Mouse (Mus musculus): ENCODE results near the gene Vstm2l. TPM values are rescaled to one million over a fixed set of nuclear protein-coding genes. Genes with fewer than 3 reads are reported as not detected.

Vstm2l gene
- polyA plus RNA-seq, 1 experiment from 2014 or later = 0.12 TPM

DNA sequence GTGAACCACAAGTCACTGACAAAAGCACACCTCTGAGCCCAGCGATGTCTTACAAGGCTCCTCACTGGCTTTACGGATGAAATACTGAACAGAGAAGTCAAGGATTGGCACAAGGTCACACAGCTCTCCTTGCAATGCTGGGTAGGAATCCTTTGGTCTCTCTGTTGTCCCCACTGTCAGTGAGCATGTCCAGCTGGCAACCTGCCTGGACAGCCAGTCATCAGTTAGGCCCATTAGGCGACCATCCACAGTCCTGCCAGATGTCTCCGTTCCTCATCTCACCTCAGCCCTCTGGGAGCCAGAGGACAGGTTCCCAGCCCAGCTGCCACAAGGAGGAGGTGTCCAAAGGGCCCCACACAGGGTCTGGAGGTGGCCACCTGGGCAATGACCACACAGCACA lies 17.3 kb upstream of the Vstm2l start:
- WGBS = 70% methylated on average over 4 of the region's 4 CpGs
- H3K4me1 ChIP-seq = no peaks in the 10 kb centered on the region
- no peak overlapping the region for H3K27ac ChIP-seq (replicated peaks)
- peaks cover 5% of the 10 kb centered on the region; the same call in 1 of the 2 replicates for H3K27me3 ChIP-seq
- H3K9ac ChIP-seq = no peak overlapping the region
- H3K9me3 ChIP-seq (replicated peaks) = no peaks in the 10 kb centered on the region
- no peak for ATAC-seq (ENCODE audit: insufficient number of reproducible peaks, low FRiP score, low TSS enrichment, low read depth)
- no peaks in the 10 kb centered on the region for H3K36me3 ChIP-seq
- no peak overlapping the region for H3K4me3 ChIP-seq (replicated peaks)
- no peak overlapping the region for H3K4me2 ChIP-seq (replicated peaks)

DNA sequence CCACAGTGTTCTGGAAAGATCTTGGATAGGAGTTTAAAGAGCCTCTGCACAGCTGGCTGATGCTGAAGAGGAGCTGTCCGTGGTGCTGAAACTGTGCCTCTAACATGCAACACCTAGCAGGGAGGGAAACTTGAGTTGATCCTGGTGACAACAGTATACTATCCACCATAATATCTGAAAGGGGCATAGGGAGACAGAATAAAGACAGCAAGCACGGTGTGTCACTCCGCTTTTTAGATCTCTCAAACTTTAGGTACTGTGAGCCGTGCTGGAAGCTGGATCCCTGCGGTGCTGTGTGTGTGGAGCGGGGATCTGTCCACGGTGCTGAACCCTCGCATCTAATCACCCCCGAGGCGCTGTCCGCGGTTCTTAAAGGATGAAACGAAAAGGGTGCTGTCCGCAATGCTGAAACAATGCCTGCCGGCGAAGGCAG lies 1.2 kb upstream of the Vstm2l start:
- 0% methylated on average over 16 of the region's 16 CpGs for WGBS
- H3K9me3 ChIP-seq (replicated peaks) = no peaks in the 10 kb centered on the region
- ATAC-seq (ENCODE audit: insufficient number of reproducible peaks, low FRiP score, low TSS enrichment, low read depth) = no peak
- no peak overlapping the region for H3K9ac ChIP-seq
- peaks cover 9% of the 10 kb centered on the region for H3K4me1 ChIP-seq
- H3K36me3 ChIP-seq = no peaks in the 10 kb centered on the region
- H3K4me2 ChIP-seq (replicated peaks) = no peak overlapping the region
- H3K27me3 ChIP-seq = peaks cover 50% of the 10 kb centered on the region
- no peak overlapping the region for H3K27ac ChIP-seq (replicated peaks)
- H3K4me3 ChIP-seq (replicated peaks) = no peak overlapping the region

DNA sequence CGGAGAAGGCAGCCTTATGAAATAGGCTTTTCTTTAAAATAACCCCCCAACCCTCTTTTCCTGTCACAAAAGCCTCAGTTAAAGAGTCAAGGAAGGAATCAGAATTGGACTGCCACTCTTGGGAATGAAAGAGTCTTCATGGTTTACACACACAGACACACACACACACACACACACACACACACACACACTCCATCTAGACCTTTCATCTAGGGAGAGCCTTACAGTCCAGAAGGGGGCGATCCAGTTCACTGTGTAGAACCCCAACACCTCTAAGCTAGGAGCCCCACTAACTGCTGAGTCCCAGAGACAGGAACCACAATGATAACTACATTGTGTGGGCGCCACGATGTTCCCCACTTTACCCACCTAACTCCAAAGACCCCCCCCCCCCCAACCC lies 748 bp upstream of the Vstm2l start:
- peaks cover 50% of the 10 kb centered on the region for H3K27me3 ChIP-seq

DNA sequence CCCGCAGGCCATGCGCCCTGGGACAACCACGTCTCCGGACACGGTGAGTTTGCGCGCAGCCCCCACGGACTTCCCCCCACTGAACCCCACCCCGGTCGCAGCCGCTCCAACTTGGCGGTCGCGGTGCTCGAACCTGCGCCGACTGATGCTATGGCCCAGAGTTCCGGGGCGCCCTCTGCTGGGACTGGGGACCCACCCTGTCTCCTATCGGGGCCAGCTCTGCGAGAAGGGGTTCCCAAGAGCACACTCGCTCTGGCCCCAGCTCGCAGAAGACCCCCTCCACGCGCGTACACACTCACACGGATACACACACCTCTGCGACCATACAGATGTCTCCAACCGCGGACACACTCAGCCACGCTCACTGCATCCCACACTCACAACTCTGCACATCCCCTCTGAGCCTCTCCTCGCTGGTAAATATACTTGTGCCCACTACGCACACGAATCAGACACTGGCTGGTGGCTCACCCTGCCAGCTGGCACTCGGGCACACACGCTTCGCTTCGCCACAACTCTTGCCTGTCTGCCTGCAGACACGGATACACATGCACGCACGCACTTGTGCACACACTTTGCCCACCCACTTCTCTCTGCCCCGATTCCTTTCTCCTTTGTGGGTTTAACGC lies 550 bp downstream of the Vstm2l start:
- H3K36me3 ChIP-seq = no peaks in the 10 kb centered on the region
- WGBS = 34% methylated on average over 43 of the region's 43 CpGs
- no peak overlapping the region for H3K9ac ChIP-seq
- no peak overlapping the region for H3K27ac ChIP-seq (replicated peaks)
- ATAC-seq (ENCODE audit: insufficient number of reproducible peaks, low FRiP score, low TSS enrichment, low read depth) = no peak
- H3K4me2 ChIP-seq (replicated peaks) = peak overlapping the region; percentile 52
- peaks cover 9% of the 10 kb centered on the region for H3K4me1 ChIP-seq
- peaks cover 47% of the 10 kb centered on the region for H3K27me3 ChIP-seq
- peak overlapping the region; percentile 33 for H3K4me3 ChIP-seq (replicated peaks)
- H3K9me3 ChIP-seq (replicated peaks) = no peaks in the 10 kb centered on the region

More for the DNA sequence above, 748 bp upstream of the Vstm2l start:
- H3K4me1 ChIP-seq = peaks cover 9% of the 10 kb centered on the region
- H3K27ac ChIP-seq (replicated peaks) = no peak overlapping the region
- H3K36me3 ChIP-seq = no peaks in the 10 kb centered on the region
- 4% methylated on average over 4 of the region's 4 CpGs for WGBS
- no peak overlapping the region for H3K4me3 ChIP-seq (replicated peaks)
- no peaks in the 10 kb centered on the region for H3K9me3 ChIP-seq (replicated peaks)
- H3K9ac ChIP-seq = no peak overlapping the region
- peak overlapping the region; percentile 52; the same call in 1 of the 2 replicates for H3K4me2 ChIP-seq (replicated peaks)
- no peak for ATAC-seq (ENCODE audit: insufficient number of reproducible peaks, low FRiP score, low TSS enrichment, low read depth)

DNA sequence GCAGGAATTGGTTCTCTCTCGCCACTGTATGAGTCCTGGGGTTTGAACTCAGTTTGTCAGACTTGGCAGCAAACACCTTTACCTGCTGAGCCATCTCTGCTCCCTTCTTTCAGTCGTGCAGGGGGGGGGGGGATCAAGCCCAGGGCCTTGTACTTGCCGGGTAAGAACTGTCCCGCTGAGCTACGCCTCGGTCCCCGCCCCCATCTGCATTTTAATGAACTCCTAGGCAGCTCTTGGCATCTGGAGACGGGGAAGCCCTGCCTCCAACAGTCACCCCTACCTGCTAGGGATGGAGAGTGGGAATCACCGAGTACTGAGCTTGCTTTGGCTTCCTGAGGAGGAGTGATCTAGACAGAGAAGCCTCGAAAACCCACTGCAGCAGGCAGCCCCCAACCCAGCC lies 4.1 kb downstream of the Vstm2l start:
- 8% methylated on average over 10 of the region's 10 CpGs for WGBS
- Histone ChIP-seq H3K27ac (replicated peaks) (no peak overlapping the region), H3K27me3 (peaks cover 61% of the 10 kb centered on the region), H3K4me1 (peaks cover 9% of the 10 kb centered on the region), H3K36me3 (no peaks in the 10 kb centered on the region), H3K4me2 (replicated peaks) (no peak overlapping the region), H3K4me3 (replicated peaks) (no peak overlapping the region), H3K9me3 (replicated peaks) (no peaks in the 10 kb centered on the region), H3K9ac (no peak overlapping the region)
- no peak for ATAC-seq (ENCODE audit: insufficient number of reproducible peaks, low FRiP score, low TSS enrichment, low read depth)

DNA sequence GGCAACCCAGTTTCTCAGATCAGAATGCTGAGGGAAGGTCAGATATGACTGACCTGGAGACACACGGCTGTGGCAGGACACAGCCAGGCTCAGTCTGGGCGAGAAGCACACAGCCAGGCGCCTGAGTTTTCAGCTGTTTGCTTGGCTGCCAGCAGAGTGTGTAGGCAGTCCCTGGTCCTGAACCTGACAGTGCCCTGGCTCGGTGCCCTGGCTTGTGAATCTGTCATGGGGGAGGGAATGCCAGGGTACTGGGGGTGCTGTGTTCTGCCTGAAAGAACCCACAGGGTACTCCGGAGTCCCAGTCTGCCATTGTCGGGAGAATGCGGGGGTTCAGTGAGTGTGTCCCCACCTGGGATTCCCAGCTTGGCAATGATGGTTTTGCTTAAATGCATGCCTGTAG lies 7.1 kb downstream of the Vstm2l start:
- Histone ChIP-seq H3K36me3 (no peaks in the 10 kb centered on the region), H3K4me1 (no peaks in the 10 kb centered on the region), H3K4me3 (replicated peaks) (no peak overlapping the region), H3K27ac (replicated peaks) (no peak overlapping the region), H3K9ac (no peak overlapping the region), H3K9me3 (replicated peaks) (no peaks in the 10 kb centered on the region), H3K4me2 (replicated peaks) (no peak overlapping the region), H3K27me3 (peaks cover 32% of the 10 kb centered on the region)
- WGBS = 63% methylated on average over 7 of the region's 7 CpGs
- no peak for ATAC-seq (ENCODE audit: insufficient number of reproducible peaks, low FRiP score, low TSS enrichment, low read depth)

DNA sequence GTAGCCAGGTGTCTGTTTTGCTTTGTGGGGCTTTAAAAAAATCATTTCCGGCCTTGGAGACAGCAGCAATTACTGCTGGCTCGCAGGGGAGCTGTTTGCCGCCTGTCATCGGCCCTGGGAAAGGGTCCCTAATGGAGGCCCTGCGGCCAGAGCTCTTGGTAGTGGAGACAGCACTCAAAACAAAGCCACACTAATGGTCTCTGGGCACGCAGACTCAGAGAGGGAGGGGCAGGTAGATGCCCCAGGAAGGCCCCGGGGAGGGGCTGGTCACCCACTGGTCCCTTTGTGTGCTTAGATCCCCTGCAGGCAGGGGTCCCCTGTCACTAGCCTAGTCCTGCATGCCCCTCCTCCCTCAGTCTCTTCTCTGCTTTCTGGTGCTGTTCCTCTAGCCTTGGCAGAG lies 9.0 kb downstream of the Vstm2l start:
- Histone ChIP-seq H3K4me3 (replicated peaks) (no peak overlapping the region), H3K4me2 (replicated peaks) (no peak overlapping the region), H3K27ac (replicated peaks) (no peak overlapping the region), H3K4me1 (no peaks in the 10 kb centered on the region), H3K36me3 (no peaks in the 10 kb centered on the region), H3K9ac (no peak overlapping the region), H3K27me3 (peaks cover 22% of the 10 kb centered on the region), H3K9me3 (replicated peaks) (no peaks in the 10 kb centered on the region)
- WGBS = 2% methylated on average over 7 of the region's 7 CpGs
- no peak for ATAC-seq (ENCODE audit: insufficient number of reproducible peaks, low FRiP score, low TSS enrichment, low read depth)

DNA sequence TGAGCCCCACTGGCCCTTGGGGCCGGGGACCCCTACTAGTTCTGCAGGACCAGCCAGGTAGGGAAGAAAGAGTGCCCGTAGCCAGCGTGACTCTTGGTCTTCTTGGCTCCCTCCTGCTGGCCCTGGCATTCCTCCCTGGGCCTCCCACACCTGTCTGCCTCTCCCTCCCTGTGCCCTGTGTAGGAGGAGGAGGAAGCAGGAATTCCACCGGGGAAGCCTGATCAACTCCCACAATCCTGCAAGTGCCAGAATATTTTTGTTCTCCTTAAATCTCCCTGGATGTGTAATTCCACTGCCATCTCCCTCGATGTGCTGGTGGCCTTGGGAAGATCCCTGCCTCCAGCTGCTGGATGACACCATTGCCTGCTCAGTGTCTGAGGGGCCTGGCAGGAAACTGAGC lies 10.1 kb downstream of the Vstm2l start:
- H3K4me3 ChIP-seq (replicated peaks) = no peak overlapping the region
- H3K4me1 ChIP-seq = no peaks in the 10 kb centered on the region
- no peak overlapping the region for H3K27ac ChIP-seq (replicated peaks)
- ATAC-seq (ENCODE audit: insufficient number of reproducible peaks, low FRiP score, low TSS enrichment, low read depth) = no peak
- no peak overlapping the region for H3K4me2 ChIP-seq (replicated peaks)
- H3K36me3 ChIP-seq = no peaks in the 10 kb centered on the region
- H3K27me3 ChIP-seq = peaks cover 23% of the 10 kb centered on the region
- H3K9ac ChIP-seq = no peak overlapping the region
- H3K9me3 ChIP-seq (replicated peaks) = no peaks in the 10 kb centered on the region
- WGBS = 60% methylated on average over 5 of the region's 5 CpGs

DNA sequence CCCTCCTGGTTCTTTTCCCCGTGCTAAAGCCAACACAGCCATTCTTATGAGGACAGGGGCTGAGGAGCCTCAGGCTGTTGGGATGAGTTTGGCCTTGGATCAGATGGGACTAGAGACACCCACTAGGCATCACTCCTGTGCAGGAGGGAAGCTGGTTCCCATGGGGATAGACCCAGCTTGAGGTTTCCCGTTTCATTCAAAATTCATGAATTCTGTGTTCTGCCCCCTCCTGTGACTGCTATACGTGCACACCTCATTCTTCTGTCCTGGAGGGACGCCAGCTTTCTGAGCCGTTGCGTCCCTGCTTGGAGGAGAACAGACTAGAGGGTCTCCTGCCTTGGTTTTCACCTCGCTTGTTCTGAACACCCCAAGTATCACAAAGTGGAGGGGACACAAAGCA lies 12.0 kb downstream of the Vstm2l start:
- no peaks in the 10 kb centered on the region for H3K4me1 ChIP-seq
- no peak overlapping the region for H3K4me2 ChIP-seq (replicated peaks)
- no peaks in the 10 kb centered on the region for H3K9me3 ChIP-seq (replicated peaks)
- no peak for ATAC-seq (ENCODE audit: insufficient number of reproducible peaks, low FRiP score, low TSS enrichment, low read depth)
- peaks cover 22% of the 10 kb centered on the region for H3K27me3 ChIP-seq
- WGBS = 49% methylated on average over 7 of the region's 7 CpGs
- no peak overlapping the region for H3K27ac ChIP-seq (replicated peaks)
- no peaks in the 10 kb centered on the region for H3K36me3 ChIP-seq
- no peak overlapping the region for H3K4me3 ChIP-seq (replicated peaks)
- H3K9ac ChIP-seq = no peak overlapping the region

DNA sequence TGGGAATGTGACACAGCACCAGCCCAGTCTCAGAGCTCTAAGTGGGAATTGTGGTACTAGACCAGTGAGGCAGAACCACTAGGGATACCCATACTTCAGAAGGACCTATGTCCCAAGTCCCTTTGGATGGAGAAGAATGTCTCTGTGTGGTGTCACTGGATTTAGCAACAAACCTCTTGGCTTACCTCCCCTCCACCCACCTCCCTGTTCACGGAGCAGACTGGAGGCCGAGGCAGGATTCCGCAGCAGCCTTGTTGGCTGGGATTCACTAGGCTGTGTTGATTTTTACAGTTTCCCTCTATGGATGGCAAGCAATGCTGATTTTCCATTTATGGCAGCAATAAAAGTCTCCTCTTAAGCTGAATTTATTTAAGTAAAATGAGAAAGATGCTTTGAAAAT lies 12.5 kb downstream of the Vstm2l start:
- Histone ChIP-seq H3K27ac (replicated peaks) (no peak overlapping the region), H3K9me3 (replicated peaks) (no peaks in the 10 kb centered on the region), H3K27me3 (peaks cover 18% of the 10 kb centered on the region), H3K36me3 (no peaks in the 10 kb centered on the region), H3K4me3 (replicated peaks) (no peak overlapping the region), H3K9ac (no peak overlapping the region), H3K4me2 (replicated peaks) (no peak overlapping the region), H3K4me1 (no peaks in the 10 kb centered on the region)
- WGBS = 64% methylated on average over 3 of the region's 3 CpGs
- ATAC-seq (ENCODE audit: insufficient number of reproducible peaks, low FRiP score, low TSS enrichment, low read depth) = no peak

DNA sequence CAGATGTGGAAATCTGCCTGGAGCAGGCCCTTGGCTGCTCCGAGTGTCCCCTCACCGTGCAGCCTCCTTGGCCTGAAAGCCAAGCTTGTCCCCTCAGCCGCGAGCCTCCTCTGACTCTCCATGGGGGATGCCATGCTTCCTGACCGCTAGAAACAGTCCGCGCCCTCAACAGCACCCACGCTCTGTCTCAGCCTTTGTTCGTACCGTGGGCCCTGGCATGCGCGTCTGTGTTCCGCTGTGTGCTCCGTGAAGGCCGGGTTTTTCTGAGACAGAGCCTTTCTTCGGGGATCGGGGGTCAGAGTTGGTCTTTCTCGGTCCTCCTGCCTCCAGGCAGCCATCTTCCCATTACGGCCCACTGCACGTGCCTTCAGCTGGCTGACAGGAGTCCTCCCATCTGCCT lies 12.9 kb downstream of the Vstm2l start:
- WGBS = 43% methylated on average over 20 of the region's 20 CpGs
- H3K36me3 ChIP-seq = no peaks in the 10 kb centered on the region
- no peak for ATAC-seq (ENCODE audit: insufficient number of reproducible peaks, low FRiP score, low TSS enrichment, low read depth)
- H3K4me2 ChIP-seq (replicated peaks) = no peak overlapping the region
- peaks cover 15% of the 10 kb centered on the region for H3K27me3 ChIP-seq
- no peak overlapping the region for H3K4me3 ChIP-seq (replicated peaks)
- no peak overlapping the region for H3K27ac ChIP-seq (replicated peaks)
- H3K4me1 ChIP-seq = no peaks in the 10 kb centered on the region
- H3K9ac ChIP-seq = no peak overlapping the region
- no peaks in the 10 kb centered on the region for H3K9me3 ChIP-seq (replicated peaks)

DNA sequence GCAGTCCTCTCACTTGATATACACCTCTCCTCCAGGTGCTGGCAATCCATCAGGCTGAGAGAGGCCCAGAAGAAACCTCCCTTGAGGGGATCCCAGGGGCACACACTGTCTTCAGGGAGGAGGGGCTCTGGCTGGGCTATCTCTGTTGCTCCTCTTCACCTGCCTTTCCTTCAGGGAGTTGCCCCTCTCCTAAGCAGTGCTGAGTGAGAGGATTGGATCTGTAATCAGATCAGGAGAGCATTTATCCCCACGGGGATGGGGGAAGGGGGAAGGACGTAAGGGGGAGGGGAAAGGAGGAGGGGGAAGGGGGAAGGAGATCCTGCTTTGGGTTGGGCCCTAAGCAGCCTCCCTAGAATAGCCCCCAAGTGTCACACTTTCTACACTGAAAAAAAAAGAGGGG lies 13.4 kb downstream of the Vstm2l start:
- Histone ChIP-seq H3K4me1 (no peaks in the 10 kb centered on the region), H3K4me3 (replicated peaks) (no peak overlapping the region), H3K4me2 (replicated peaks) (no peak overlapping the region), H3K9ac (no peak overlapping the region), H3K36me3 (no peaks in the 10 kb centered on the region), H3K27me3 (peaks cover 13% of the 10 kb centered on the region), H3K27ac (replicated peaks) (no peak overlapping the region), H3K9me3 (replicated peaks) (no peaks in the 10 kb centered on the region)
- 7% methylated on average over 2 of the region's 2 CpGs for WGBS
- no peak for ATAC-seq (ENCODE audit: insufficient number of reproducible peaks, low FRiP score, low TSS enrichment, low read depth)
